ENCODE assay signal across 11 mouse cellular contexts in the genomic region with DNA sequence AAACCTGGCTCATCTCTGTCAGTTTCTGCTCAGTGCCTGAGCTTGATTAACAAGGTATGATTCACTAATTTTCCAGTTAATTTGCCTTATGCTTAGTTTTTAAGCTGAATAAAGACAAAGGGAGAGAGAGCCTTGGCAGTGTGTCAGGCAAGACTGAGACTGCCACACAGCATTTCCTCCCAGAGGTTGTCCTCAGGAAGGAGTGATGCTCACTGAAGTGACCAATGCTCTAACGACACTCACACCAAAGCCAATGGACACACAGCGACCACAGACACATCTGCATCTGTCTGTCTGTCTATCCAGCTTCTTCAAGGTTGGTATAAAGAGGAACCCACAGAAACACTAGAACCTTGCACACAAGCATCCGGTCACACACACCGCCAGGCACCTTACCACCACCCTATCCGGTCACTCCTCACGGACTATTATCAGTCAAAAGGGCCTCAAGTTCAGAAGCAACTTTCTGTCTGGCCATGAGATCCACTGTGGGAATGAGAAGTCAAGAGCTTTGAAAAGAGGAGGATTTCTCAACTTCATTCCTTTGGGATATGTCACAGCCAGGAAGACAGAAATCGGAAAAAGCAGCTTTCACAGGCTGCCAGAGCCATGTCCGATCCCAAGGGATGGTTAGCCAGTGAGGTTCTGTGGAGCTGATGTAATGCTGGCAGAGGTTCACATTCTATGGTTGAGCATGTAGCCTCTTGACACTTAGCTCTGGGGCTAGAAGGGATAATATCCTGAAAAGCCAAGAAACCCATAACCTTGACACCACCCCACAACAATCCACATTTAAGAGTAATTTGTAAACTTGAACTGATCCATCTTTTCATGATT.
DNase-seq lines count a peak whose midpoint lies in the region; ATAC-seq and TF ChIP-seq lines count a peak whose summit lies in the region.
"Had no signal": no experiment of that assay in that cellular context is flagged by ENCODE, and none has a peak within 500 bp of the region (broad histone marks: within the 10 kb centered on the region; RNA-seq: fewer than 3 reads in every experiment).

No protein-coding gene starts in this region.

- ATAC-seq in forebrain, embryonic 16.5 days: 0 out of 2 replicates have a peak, but pooled peaks have one; percentile 43
- ATAC-seq in forebrain, embryonic 15.5 days (replicated peaks): no peak
- peak; percentile 79 for ATAC-seq in heart, postnatal 0 days (ENCODE audit: insufficient read depth, low read depth)
- peak; percentile 46; the same call in 1 of the 2 replicates for ATAC-seq in lung, embryonic 15.5 days (ENCODE audit: borderline replicate concordance, extremely low read depth, low FRiP score, low TSS enrichment)

- no peak overlapping the region for H3K9ac ChIP-seq in forebrain, embryonic 16.5 days (replicated peaks; ENCODE audit: low read depth, low read length)
- no peak overlapping the region for H3K9ac ChIP-seq in forebrain, embryonic 15.5 days (replicated peaks)
- H3K9ac ChIP-seq in heart, postnatal 0 days (replicated peaks; ENCODE audit: low read depth, low read length): no peak overlapping the region
- no peak overlapping the region for H3K9ac ChIP-seq in lung, embryonic 15.5 days

- no peak overlapping the region for H3K4me2 ChIP-seq in forebrain, embryonic 16.5 days (ENCODE audit: low read length)
- H3K4me2 ChIP-seq in forebrain, embryonic 15.5 days (replicated peaks): no peak overlapping the region
- no peak overlapping the region for H3K4me2 ChIP-seq in heart, postnatal 0 days (ENCODE audit: low read depth, low read length)
- H3K4me2 ChIP-seq in lung, embryonic 15.5 days: no peak overlapping the region

- H3K4me1 ChIP-seq in forebrain, embryonic 16.5 days (replicated peaks; ENCODE audit: control insufficient read depth, insufficient read depth, low read length): peaks cover 20% of the 10 kb centered on the region
- H3K4me1 ChIP-seq in forebrain, embryonic 15.5 days: peaks cover 26% of the 10 kb centered on the region
- peaks cover 16% of the 10 kb centered on the region for H3K4me1 ChIP-seq in heart, postnatal 0 days (ENCODE audit: control insufficient read depth, insufficient read depth)
- peaks cover 31% of the 10 kb centered on the region for H3K4me1 ChIP-seq in lung, embryonic 15.5 days

- no peak for TF ChIP-seq CTCF in heart, postnatal 0 days (IDR thresholded peaks at IDR 0.05; ENCODE audit: low read depth)

- peak; percentile 42 for DNase-seq in adrenal gland, adult 8-10 months
- DNase-seq in heart, postnatal 0 days (ENCODE audit: low spot score): peak; percentile 87
- DNase-seq in cerebellum, adult 11-12 months: no peak
- DNase-seq in embryo, embryonic 11 days: no peak
- no peak for DNase-seq in thymus, postnatal 0 days (ENCODE audit: low spot score)
- DNase-seq: cerebellum, adult 11 months; right cerebral cortex, adult 18-20 months had no signal

- peak overlapping the region; percentile 17; the same call in 1 of the 2 replicates for H3K27ac ChIP-seq in forebrain, embryonic 16.5 days (ENCODE audit: low read length)
- no peak overlapping the region for H3K27ac ChIP-seq in forebrain, embryonic 15.5 days (replicated peaks)
- H3K27ac ChIP-seq in heart, postnatal 0 days (ENCODE audit: low read depth): peak overlapping the region; percentile 76
- H3K27ac ChIP-seq in lung, embryonic 15.5 days: peak overlapping the region; percentile 58

- no peaks in the 10 kb centered on the region for H3K9me3 ChIP-seq in forebrain, embryonic 16.5 days (ENCODE audit: control insufficient read depth, low read length)
- no peaks in the 10 kb centered on the region for H3K9me3 ChIP-seq in forebrain, embryonic 15.5 days
- H3K9me3 ChIP-seq in heart, postnatal 0 days (replicated peaks; ENCODE audit: control insufficient read depth, low read length): no peaks in the 10 kb centered on the region
- H3K9me3 ChIP-seq in lung, embryonic 15.5 days: no peaks in the 10 kb centered on the region

- 64% methylated on average over 8 of the region's 8 CpGs for WGBS in forebrain, embryonic 16.5 days
- WGBS in forebrain, embryonic 15.5 days: 62% methylated on average over 8 of the region's 8 CpGs
- 63% methylated on average over 8 of the region's 8 CpGs for WGBS in heart, postnatal 0 days
- 69% methylated on average over 8 of the region's 8 CpGs for WGBS in lung, embryonic 15.5 days

- H3K4me3 ChIP-seq in forebrain, embryonic 16.5 days (replicated peaks; ENCODE audit: low read length): no peak overlapping the region
- no peak overlapping the region for H3K4me3 ChIP-seq in forebrain, embryonic 15.5 days
- H3K4me3 ChIP-seq in heart, postnatal 0 days (ENCODE audit: low read depth, low read length): no peak overlapping the region
- H3K4me3 ChIP-seq in lung, embryonic 15.5 days: no peak overlapping the region

- H3K36me3 ChIP-seq in forebrain, embryonic 16.5 days (ENCODE audit: control insufficient read depth, insufficient read depth): no peaks in the 10 kb centered on the region
- H3K36me3 ChIP-seq in forebrain, embryonic 15.5 days: no peaks in the 10 kb centered on the region
- H3K36me3 ChIP-seq in heart, postnatal 0 days (replicated peaks; ENCODE audit: control insufficient read depth, insufficient read depth, low read length): no peaks in the 10 kb centered on the region
- H3K36me3 ChIP-seq in lung, embryonic 15.5 days: no peaks in the 10 kb centered on the region

- no peak for TF ChIP-seq EP300 in heart, postnatal 0 days (IDR thresholded peaks at IDR 0.05; ENCODE audit: low read depth)

- no peaks in the 10 kb centered on the region for H3K27me3 ChIP-seq in forebrain, embryonic 16.5 days (replicated peaks; ENCODE audit: control insufficient read depth, insufficient read depth, low read length)
- no peaks in the 10 kb centered on the region for H3K27me3 ChIP-seq in forebrain, embryonic 15.5 days
- H3K27me3 ChIP-seq in heart, postnatal 0 days (ENCODE audit: control insufficient read depth, insufficient read depth, low read length): no peaks in the 10 kb centered on the region
- no peaks in the 10 kb centered on the region for H3K27me3 ChIP-seq in lung, embryonic 15.5 days
- H3K27me3 ChIP-seq: CH12.LX had no signal

Comparison
In these comparisons a context has a peak if more than half of its experiments do, and no peak if none do; other contexts are left out.
1. DNase-seq: peak in adrenal gland, adult 8-10 months (single experiment) and heart, postnatal 0 days (single experiment); none in cerebellum, adult 11-12 months (single experiment), embryo, embryonic 11 days (single experiment) and thymus, postnatal 0 days (single experiment).